Mouse (Mus musculus) heart, embryonic 12.5 days (tissue): Measurements from ENCODE around the gene S100a10. TPM values are rescaled to one million over a fixed set of nuclear protein-coding genes. Genes with fewer than 3 reads are reported as not detected.
A peak's percentile ranks its signal among the peaks of the same experiment; 100 is the strongest.

Experiments
- ATAC-seq: fragments of 200-750 bp; cut with Nextera tagmentation; 2 replicates; pipeline ENCODE4 v1.8.0; 2017; ENCODE audit warnings: moderate TSS enrichment, moderate library complexity; ENCODE audit not compliant: insufficient number of reproducible peaks, low FRiP score
- H3K27ac ChIP-seq: fragments of 300-500 bp; sonication (generic); 2 replicates; pipeline ENCODE4 v1.5.1; 2016; ENCODE audit warnings: mild to moderate bottlenecking, moderate library complexity; ENCODE audit not compliant: poor library complexity, severe bottlenecking
- H3K27me3 ChIP-seq: fragments of 300-500 bp; sonication (generic); replicated peaks from 2 replicates; pipeline ENCODE4 v1.6.1; 2016; ENCODE audit warnings: mild to moderate bottlenecking, moderate library complexity
- H3K36me3 ChIP-seq: fragments of 300-500 bp; sonication (generic); 2 replicates; pipeline ENCODE4 v1.6.1; 2016; ENCODE audit warnings: mild to moderate bottlenecking, moderate library complexity
- H3K4me1 ChIP-seq: fragments of 300-500 bp; sonication (generic); replicated peaks from 2 replicates; pipeline ENCODE4 v1.6.1; 2016; ENCODE audit warnings: mild to moderate bottlenecking
- H3K4me2 ChIP-seq: fragments of 300-500 bp; sonication (generic); 2 replicates; pipeline ENCODE4 v1.6.1; 2016; ENCODE audit warnings: mild to moderate bottlenecking, moderate library complexity
- H3K4me3 ChIP-seq: fragments of 300-500 bp; sonication (generic); 2 replicates; pipeline ENCODE4 v1.5.1; 2016; ENCODE audit warnings: mild to moderate bottlenecking
- H3K9ac ChIP-seq: fragments of 300-500 bp; sonication (generic); 2 replicates; pipeline ENCODE4 v1.6.1; 2016; ENCODE audit warnings: mild to moderate bottlenecking, moderate library complexity
- H3K9me3 ChIP-seq: fragments of 300-500 bp; sonication (generic); replicated peaks from 2 replicates; pipeline ENCODE4 v1.6.1; 2016; ENCODE audit warnings: mild to moderate bottlenecking, moderate library complexity
- WGBS: fragments of 180-500 bp; shearing (Covaris S2); methylation state at CpG from one replicate; pipeline ENCODE4 v1.1.7; 2016; 5-methylcytosine and 5-hydroxymethylcytosine counted together
- polyA plus RNA-seq: library from polyadenylated mRNA; unstranded; fragments of >200 nt; fragmentation: Nextera tagmentation; extraction: Ambion mirVana; gene quantifications from 2 replicates; pipeline ENCODE4 v1.2.1, GENCODE M21; 2016

The S100a10 gene
- polyA plus RNA-seq, 1 experiment from 2014 or later: 199 TPM

- no peak for ATAC-seq
- Histone ChIP-seq H3K36me3 (no peaks in the 10 kb centered on the region), H3K9me3 (no peaks in the 10 kb centered on the region), H3K4me1 (no peaks in the 10 kb centered on the region), H3K27me3 (no peaks in the 10 kb centered on the region; the same call in 1 of the 2 replicates), H3K9ac (no peak overlapping the region), H3K4me3 (no peak overlapping the region), H3K27ac (no peak overlapping the region), H3K4me2 (no peak overlapping the region)
- 76% methylated on average over 4 of the region's 4 CpGs for WGBS
Measured at GRCm38 (mm10) chr3:93581687-93582086, 26.8 kb downstream of the S100a10 start.

GRCm38 (mm10) chr3:93583056-93583455, 28.2 kb downstream of the S100a10 start:
- Histone ChIP-seq H3K36me3 (no peaks in the 10 kb centered on the region), H3K9me3 (no peaks in the 10 kb centered on the region), H3K27ac (no peak overlapping the region), H3K4me3 (no peak overlapping the region), H3K4me2 (no peak overlapping the region), H3K27me3 (no peaks in the 10 kb centered on the region; the same call in 1 of the 2 replicates), H3K9ac (no peak overlapping the region), H3K4me1 (no peaks in the 10 kb centered on the region)
- ATAC-seq: no peak
- WGBS: 73% methylated on average over 2 of the region's 2 CpGs

- Histone ChIP-seq H3K4me3 (no peak overlapping the region), H3K9ac (no peak overlapping the region), H3K27me3 (no peaks in the 10 kb centered on the region), H3K36me3 (no peaks in the 10 kb centered on the region), H3K9me3 (no peaks in the 10 kb centered on the region), H3K27ac (no peak overlapping the region), H3K4me2 (no peak overlapping the region), H3K4me1 (no peaks in the 10 kb centered on the region)
- WGBS: 81% methylated on average over 5 of the region's 5 CpGs
- ATAC-seq: no peak
Measured at GRCm38 (mm10) chr3:93589629-93590028, 34.7 kb downstream of the S100a10 start.

GRCm38 (mm10) chr3:93590256-93590655, 35.4 kb downstream of the S100a10 start:
- no peak overlapping the region for H3K4me2 ChIP-seq
- no peak overlapping the region for H3K9ac ChIP-seq
- no peak overlapping the region for H3K4me3 ChIP-seq
- no peaks in the 10 kb centered on the region for H3K36me3 ChIP-seq
- ATAC-seq: no peak
- no peaks in the 10 kb centered on the region for H3K27me3 ChIP-seq
- WGBS: 68% methylated on average over 1 of the region's 1 CpGs
- H3K27ac ChIP-seq: no peak overlapping the region
- H3K4me1 ChIP-seq: no peaks in the 10 kb centered on the region
- H3K9me3 ChIP-seq: no peaks in the 10 kb centered on the region

- Histone ChIP-seq H3K4me1 (no peaks in the 10 kb centered on the region), H3K27me3 (no peaks in the 10 kb centered on the region), H3K4me2 (no peak overlapping the region), H3K36me3 (no peaks in the 10 kb centered on the region), H3K27ac (no peak overlapping the region), H3K9me3 (no peaks in the 10 kb centered on the region), H3K9ac (no peak overlapping the region), H3K4me3 (no peak overlapping the region)
- 80% methylated on average over 2 of the region's 2 CpGs for WGBS
- no peak for ATAC-seq
Measured at GRCm38 (mm10) chr3:93592100-93592499, 37.2 kb downstream of the S100a10 start.

GRCm38 (mm10) chr3:93592976-93593375, 38.1 kb downstream of the S100a10 start:
- Histone ChIP-seq H3K27me3 (no peaks in the 10 kb centered on the region), H3K9ac (no peak overlapping the region), H3K27ac (no peak overlapping the region), H3K9me3 (no peaks in the 10 kb centered on the region), H3K36me3 (no peaks in the 10 kb centered on the region), H3K4me2 (no peak overlapping the region), H3K4me1 (no peaks in the 10 kb centered on the region), H3K4me3 (no peak overlapping the region)
- WGBS: 73% methylated on average over 4 of the region's 4 CpGs
- ATAC-seq: no peak

- H3K4me2 ChIP-seq: no peak overlapping the region
- no peaks in the 10 kb centered on the region for H3K27me3 ChIP-seq
- 0 out of 2 replicates have a peak, but pooled peaks have one; percentile 42 for ATAC-seq
- no peaks in the 10 kb centered on the region for H3K36me3 ChIP-seq
- no peaks in the 10 kb centered on the region for H3K4me1 ChIP-seq
- H3K4me3 ChIP-seq: no peak overlapping the region
- H3K9me3 ChIP-seq: no peaks in the 10 kb centered on the region
- no peak overlapping the region for H3K9ac ChIP-seq
- WGBS: 39% methylated on average over 1 of the region's 1 CpGs
- no peak overlapping the region for H3K27ac ChIP-seq
Measured at GRCm38 (mm10) chr3:93593512-93593911, 38.6 kb downstream of the S100a10 start.

GRCm38 (mm10) chr3:93596632-93597031, 41.8 kb downstream of the S100a10 start:
- H3K4me2 ChIP-seq: no peak overlapping the region
- H3K27me3 ChIP-seq: no peaks in the 10 kb centered on the region
- H3K9ac ChIP-seq: no peak overlapping the region
- H3K9me3 ChIP-seq: no peaks in the 10 kb centered on the region
- no peaks in the 10 kb centered on the region for H3K36me3 ChIP-seq
- ATAC-seq: no peak
- no peak overlapping the region for H3K4me3 ChIP-seq
- H3K27ac ChIP-seq: no peak overlapping the region
- no peaks in the 10 kb centered on the region for H3K4me1 ChIP-seq
- 73% methylated on average over 1 of the region's 1 CpGs for WGBS

- H3K27me3 ChIP-seq: no peaks in the 10 kb centered on the region
- no peak overlapping the region for H3K4me2 ChIP-seq
- 49% methylated on average over 5 of the region's 5 CpGs for WGBS
- H3K27ac ChIP-seq: peak overlapping the region; percentile 40
- H3K9ac ChIP-seq: no peak overlapping the region
- no peaks in the 10 kb centered on the region for H3K36me3 ChIP-seq
- H3K9me3 ChIP-seq: no peaks in the 10 kb centered on the region
- H3K4me3 ChIP-seq: no peak overlapping the region
- ATAC-seq: peak; percentile 77
- H3K4me1 ChIP-seq: no peaks in the 10 kb centered on the region
Measured at GRCm38 (mm10) chr3:93597221-93597913, 42.5 kb downstream of the S100a10 start.

GRCm38 (mm10) chr3:93597970-93598369, 43.1 kb downstream of the S100a10 start:
- no peak overlapping the region for H3K27ac ChIP-seq
- no peaks in the 10 kb centered on the region for H3K4me1 ChIP-seq
- whole genome bisulfite sequencing: 87% methylated on average over 7 of the region's 7 CpGs
- no peak for ATAC-seq
- no peaks in the 10 kb centered on the region for H3K27me3 ChIP-seq
- no peak overlapping the region for H3K4me2 ChIP-seq
- H3K4me3 ChIP-seq: no peak overlapping the region
- no peaks in the 10 kb centered on the region for H3K9me3 ChIP-seq
- H3K9ac ChIP-seq: no peak overlapping the region
- no peaks in the 10 kb centered on the region for H3K36me3 ChIP-seq

- Histone ChIP-seq H3K4me3 (no peak overlapping the region), H3K9ac (no peak overlapping the region), H3K9me3 (no peaks in the 10 kb centered on the region), H3K36me3 (no peaks in the 10 kb centered on the region), H3K27me3 (no peaks in the 10 kb centered on the region), H3K4me1 (no peaks in the 10 kb centered on the region), H3K4me2 (no peak overlapping the region), H3K27ac (no peak overlapping the region)
- no peak for ATAC-seq
- 75% methylated on average over 2 of the region's 2 CpGs for WGBS
Measured at GRCm38 (mm10) chr3:93600206-93600605, 45.3 kb downstream of the S100a10 start.

- no peaks in the 10 kb centered on the region for H3K27me3 ChIP-seq
- ATAC-seq: no peak
- H3K4me1 ChIP-seq: no peaks in the 10 kb centered on the region
- no peak overlapping the region for H3K9ac ChIP-seq
- no peak overlapping the region for H3K4me2 ChIP-seq
- WGBS: 64% methylated on average over 1 of the region's 1 CpGs
- no peak overlapping the region for H3K4me3 ChIP-seq
- no peaks in the 10 kb centered on the region for H3K36me3 ChIP-seq
- H3K27ac ChIP-seq: no peak overlapping the region
- H3K9me3 ChIP-seq: no peaks in the 10 kb centered on the region
Measured at GRCm38 (mm10) chr3:93601903-93602302, 47.0 kb downstream of the S100a10 start.
